Mouse (Mus musculus) kidney, adult 2 months (tissue): ENCODE results near the gene Mllt10. TPM values are rescaled to one million over a fixed set of nuclear protein-coding genes. Genes with fewer than 3 reads are reported as not detected.

Experiments used
- DNase-seq: peaks from one replicate; pipeline ENCODE4 v3.0.0; 2021
- H3K27ac ChIP-seq: fragments of 200-500 bp; 2 replicates; pipeline ENCODE4 v1.5.1; 2012; ENCODE audit warnings: low read depth, low read length, control low read depth, inconsistent platforms; ENCODE audit not compliant: insufficient read depth
- H3K27me3 ChIP-seq: fragments of 200-500 bp; replicated peaks from 2 replicates; pipeline ENCODE4 v1.6.1; 2012; ENCODE audit warnings: mild to moderate bottlenecking, moderate library complexity, low read length, inconsistent platforms; ENCODE audit not compliant: control insufficient read depth, insufficient read depth
- H3K36me3 ChIP-seq: fragments of 200-500 bp; 2 replicates; pipeline ENCODE4 v1.6.1; 2012; ENCODE audit warnings: mild to moderate bottlenecking, moderate library complexity, low read length, inconsistent platforms; ENCODE audit not compliant: control insufficient read depth, insufficient read depth
- H3K4me1 ChIP-seq: fragments of 200-500 bp; 2 replicates; pipeline ENCODE4 v1.6.1; 2011; ENCODE audit warnings: low read length; ENCODE audit not compliant: control insufficient read depth, insufficient read depth
- H3K4me3 ChIP-seq: fragments of 200-500 bp; 2 replicates; pipeline ENCODE4 v1.5.1; 2011; ENCODE audit warnings: mild to moderate bottlenecking, low read depth, low read length, control low read depth; ENCODE audit not compliant: insufficient read depth
- CTCF ChIP-seq: fragments of 200-500 bp; conservative IDR thresholded peaks from 2 replicates; pipeline ENCODE4 v1.5.1; 2011; ENCODE audit warnings: low read depth, mild to moderate bottlenecking, control low read depth, low read length, moderate library complexity, mixed read lengths; ENCODE audit not compliant: insufficient read depth, insufficient read length
- POLR2A ChIP-seq: fragments of 200-500 bp; IDR thresholded peaks from one replicate; pipeline ENCODE4 v1.6.1; 2011; ENCODE audit warnings: low read depth, low read length, control low read depth
- whole genome bisulfite sequencing: fragments of 180-500 bp; shearing (Covaris S2); methylation state at CpG from one replicate; pipeline ENCODE4 v1.1.7; 2018; 5-methylcytosine and 5-hydroxymethylcytosine counted together
- polyA plus RNA-seq: library from polyadenylated mRNA; depleted of rRNA; stranded (reverse); fragments of >200 nt; gene quantifications from 2 replicates; pipeline ENCODE4 v1.2.3, GENCODE M21; 2012

Mllt10 gene
- polyA plus RNA-seq, 1 experiment, result 32.7 TPM

- WGBS, result 39% methylated on average over 6 of the region's 6 CpGs
- peak overlapping the region; percentile 91 for H3K4me3 ChIP-seq
- TF ChIP-seq POLR2A (no peak), CTCF (no peak)
- peaks cover 11% of the 10 kb centered on the region; the same call in 1 of the 2 replicates for H3K4me1 ChIP-seq
- no peaks in the 10 kb centered on the region for H3K36me3 ChIP-seq
- peak overlapping the region; percentile 82; the same call in 1 of the 2 replicates for H3K27ac ChIP-seq
- DNase-seq, result no peak
- no peaks in the 10 kb centered on the region for H3K27me3 ChIP-seq
These were observed 9.3 kb upstream of the Mllt10 start for GRCm38 (mm10) chr2:18045781-18046181.

GRCm38 (mm10) chr2:18046186-18046585, 8.9 kb upstream of the Mllt10 start:
- H3K4me1 ChIP-seq, result peaks cover 11% of the 10 kb centered on the region; the same call in 1 of the 2 replicates
- peak overlapping the region; percentile 82 for H3K27ac ChIP-seq
- 15% methylated on average over 4 of the region's 4 CpGs for WGBS
- H3K27me3 ChIP-seq, result no peaks in the 10 kb centered on the region
- no peaks in the 10 kb centered on the region for H3K36me3 ChIP-seq
- no peak for TF ChIP-seq POLR2A
- TF ChIP-seq CTCF, result no peak
- H3K4me3 ChIP-seq, result peak overlapping the region; percentile 91
- no peak for DNase-seq

- DNase-seq, result peak; percentile 81
- Histone ChIP-seq H3K4me1 (peaks cover 11% of the 10 kb centered on the region; the same call in 1 of the 2 replicates), H3K27me3 (no peaks in the 10 kb centered on the region), H3K27ac (peak overlapping the region; percentile 82), H3K4me3 (peak overlapping the region; percentile 91), H3K36me3 (no peaks in the 10 kb centered on the region)
- WGBS, result under 1% methylated on average over 63 of the region's 64 CpGs
- TF ChIP-seq CTCF (no peak), POLR2A (no peak)
These were observed 8.0 kb upstream of the Mllt10 start for GRCm38 (mm10) chr2:18046758-18047645.

- peaks cover 11% of the 10 kb centered on the region; the same call in 1 of the 2 replicates for H3K4me1 ChIP-seq
- TF ChIP-seq POLR2A, result no peak
- no peak for TF ChIP-seq CTCF
- peak; percentile 85 for DNase-seq
- WGBS, result under 1% methylated on average over 70 of the region's 70 CpGs
- H3K27ac ChIP-seq, result peak overlapping the region; percentile 82
- H3K4me3 ChIP-seq, result peak overlapping the region; percentile 91
- H3K36me3 ChIP-seq, result no peaks in the 10 kb centered on the region
- H3K27me3 ChIP-seq, result no peaks in the 10 kb centered on the region
These were observed 7.2 kb upstream of the Mllt10 start for GRCm38 (mm10) chr2:18047646-18048452.

- Histone ChIP-seq H3K4me1 (peaks cover 9% of the 10 kb centered on the region; the same call in 1 of the 2 replicates), H3K27me3 (no peaks in the 10 kb centered on the region), H3K4me3 (peak within 1 kb of the TSS; percentile 91), H3K27ac (peak within 1 kb of the TSS; percentile 82), H3K36me3 (no peaks in the 10 kb centered on the region)
- 5% methylated on average over 17 of the region's 17 CpGs for WGBS
- peak; percentile 69 for DNase-seq
- TF ChIP-seq POLR2A (no peak), CTCF (no peak)
These were observed 6.5 kb upstream of the Mllt10 start, which contains the start of gene Skida1 for GRCm38 (mm10) chr2:18048453-18049075. Skida1 (minus strand) TSS chr2:18049051.

- Histone ChIP-seq H3K27me3 (no peaks in the 10 kb centered on the region), H3K27ac (peak overlapping the region; percentile 77), H3K4me3 (peak overlapping the region; percentile 5; the same call in 1 of the 2 replicates), H3K36me3 (no peaks in the 10 kb centered on the region), H3K4me1 (peaks cover 9% of the 10 kb centered on the region; the same call in 1 of the 2 replicates)
- TF ChIP-seq CTCF, result no peak
- TF ChIP-seq POLR2A, result no peak
- DNase-seq, result peak; percentile 85
- 20% methylated on average over 11 of the region's 11 CpGs for WGBS
These were observed 5.7 kb upstream of the Mllt10 start for GRCm38 (mm10) chr2:18049279-18049821.
